Mouse (Mus musculus) MEL (cell line): ENCODE data around the gene Cdhr4. TPM values are rescaled to one million over a fixed set of nuclear protein-coding genes. Genes with fewer than 3 reads are reported as not detected.

Source experiments
- DNase-seq: peaks from one replicate; pipeline ENCODE4 v3.0.0; 2011; ENCODE audit warnings: low read depth, low spot score
- H3K27ac ChIP-seq: 2 replicates; pipeline ENCODE4 v1.5.1; 2012; ENCODE audit warnings: low read depth, mild to moderate bottlenecking, control low read depth, low read length, moderate library complexity; ENCODE audit not compliant: control insufficient read depth
- H3K27me3 ChIP-seq, 2 experiments: fragments of 150-350 bp in 1 of 2; sonication (generic) in 1 of 2; 2 replicates each; pipeline ENCODE4 v1.6.1; 2012; ENCODE audit warnings: low read length in 2 of 2, mild to moderate bottlenecking in 2 of 2, improper control_type of control experiment in 1 of 2, moderate library complexity in 1 of 2; ENCODE audit not compliant: insufficient read depth in 2 of 2, control insufficient read depth in 1 of 2
- H3K36me3 ChIP-seq, 2 experiments: 2 replicates each; pipeline ENCODE4 v1.6.1; 2012 to 2014; ENCODE audit warnings: low read length in 2 of 2, improper control_type of control experiment in 1 of 2, inconsistent platforms in 1 of 2, mild to moderate bottlenecking in 1 of 2; ENCODE audit not compliant: insufficient read depth in 2 of 2, control insufficient read depth in 1 of 2
- H3K4me1 ChIP-seq, 2 experiments: fragments of 150-350 bp in 1 of 2; sonication (generic) in 1 of 2; 2 replicates each; pipeline ENCODE4 v1.6.1; 2012; ENCODE audit warnings: low read length in 2 of 2, improper control_type of control experiment in 1 of 2, mild to moderate bottlenecking in 1 of 2; ENCODE audit not compliant: insufficient read depth in 2 of 2, control insufficient read depth in 1 of 2
- H3K4me3 ChIP-seq, 2 experiments: fragments of 150-350 bp in 1 of 2; sonication (generic) in 1 of 2; 2 replicates each; pipeline ENCODE4 v1.5.1; 2012; ENCODE audit warnings: low read depth in 2 of 2, low read length in 2 of 2, mild to moderate bottlenecking in 2 of 2, moderate library complexity in 2 of 2, control low read depth in 1 of 2, improper control_type of control experiment in 1 of 2; ENCODE audit not compliant: control insufficient read depth in 1 of 2, insufficient read depth in 1 of 2
- H3K79me2 ChIP-seq: 2 replicates; pipeline ENCODE4 v1.6.1; 2012; ENCODE audit warnings: mild to moderate bottlenecking, low read length, moderate library complexity; ENCODE audit not compliant: control insufficient read depth, poor library complexity, insufficient read depth
- H3K9ac ChIP-seq: 2 replicates; pipeline ENCODE4 v1.6.1; 2012; ENCODE audit warnings: low read depth, mild to moderate bottlenecking, control low read depth, low read length, moderate library complexity; ENCODE audit not compliant: control insufficient read depth, poor library complexity, severe bottlenecking
- H3K9me3 ChIP-seq: fragments of 150-350 bp; sonication (generic); replicated peaks from 2 replicates; pipeline ENCODE4 v1.6.1; 2012; ENCODE audit warnings: mild to moderate bottlenecking, low read length, improper control_type of control experiment, moderate library complexity; ENCODE audit not compliant: insufficient read depth
- BHLHE40 ChIP-seq: IDR thresholded peaks from 2 replicates; pipeline ENCODE4 v1.6.1; 2012; ENCODE audit warnings: low read depth, mild to moderate bottlenecking, inconsistent platforms, low read length, improper control_type of control experiment, borderline replicate concordance
- GATA1 ChIP-seq: IDR thresholded peaks from 2 replicates; pipeline ENCODE4 v1.6.1; 2011; ENCODE audit warnings: low read depth, low read length, improper control_type of control experiment
- JUND ChIP-seq: IDR thresholded peaks from 2 replicates; pipeline ENCODE4 v1.6.1; 2011; ENCODE audit warnings: low read depth, mild to moderate bottlenecking, improper control_type of control experiment, low read length
- MAX ChIP-seq: IDR thresholded peaks from 2 replicates; pipeline ENCODE4 v1.6.1; 2011; ENCODE audit warnings: low read length, improper control_type of control experiment
- MAZ ChIP-seq: IDR thresholded peaks from 2 replicates; pipeline ENCODE4 v1.6.1; 2012; ENCODE audit warnings: low read depth, mild to moderate bottlenecking, inconsistent platforms, low read length, improper control_type of control experiment
- MXI1 ChIP-seq: IDR thresholded peaks from 2 replicates; pipeline ENCODE4 v1.6.1; 2011; ENCODE audit warnings: mild to moderate bottlenecking, low read depth, low read length, improper control_type of control experiment
- MYC ChIP-seq: IDR thresholded peaks from 2 replicates; pipeline ENCODE4 v1.6.1; 2011; ENCODE audit warnings: low read depth, mild to moderate bottlenecking, low read length, improper control_type of control experiment, moderate library complexity
- NRF1 ChIP-seq: IDR thresholded peaks from 2 replicates; pipeline ENCODE4 v1.6.1; 2014; ENCODE audit warnings: low read depth, mild to moderate bottlenecking, inconsistent platforms, low read length, improper control_type of control experiment, moderate library complexity; ENCODE audit not compliant: poor library complexity, insufficient read depth, severe bottlenecking
- POLR2A ChIP-seq, 2 experiments: IDR thresholded peaks; 2 replicates each; pipeline ENCODE4 v1.6.1; 2011 to 2012; ENCODE audit warnings: low read length in 2 of 2, mild to moderate bottlenecking in 2 of 2, control low read depth in 1 of 2, improper control_type of control experiment in 1 of 2, low read depth in 1 of 2, moderate library complexity in 1 of 2; ENCODE audit not compliant: control insufficient read depth in 1 of 2, insufficient read depth in 1 of 2, poor library complexity in 1 of 2
- TBP ChIP-seq: IDR thresholded peaks from 2 replicates; pipeline ENCODE4 v1.8.0; 2011; ENCODE audit warnings: low read depth, low read length, improper control_type of control experiment
- UBTF ChIP-seq: IDR thresholded peaks from 2 replicates; pipeline ENCODE4 v1.6.1; 2012; ENCODE audit warnings: low read depth, mild to moderate bottlenecking, inconsistent platforms, low read length, improper control_type of control experiment, moderate library complexity, borderline replicate concordance; ENCODE audit not compliant: insufficient read depth
- ZMIZ1 ChIP-seq: IDR thresholded peaks from 2 replicates; pipeline ENCODE4 v1.6.1; 2012; ENCODE audit warnings: low read depth, mild to moderate bottlenecking, inconsistent platforms, low read length, improper control_type of control experiment, moderate library complexity
- polyA plus RNA-seq, 2 experiments: library from polyadenylated mRNA; stranded (reverse) in 1 of 2; unstranded in 1 of 2; fragments of >175 nt in 1 of 2; fragments of >200 nt in 1 of 2; gene quantifications; 2 replicates each; pipeline versions ENCODE4 v1.2.1 to v1.2.4; 2012; ENCODE audit warnings: low replicate concordance in 2 of 2, low read depth in 1 of 2; ENCODE audit not compliant: insufficient read length in 2 of 2, insufficient read depth in 1 of 2, missing spikeins in 1 of 2
- total RNA-seq: library from RNA; depleted of rRNA; stranded (reverse); fragments of 300-350 nt; gene quantifications from 2 replicates; pipeline ENCODE4 v1.2.3, GENCODE M21; 2012

Gene Cdhr4
- total and polyA plus RNA-seq, 3 experiments = 1.5 to 4.4 TPM; not detected in 1

GRCm38 (mm10) chr9:107983421-107983890 is 8.8 kb upstream of the Cdhr4 start (continued):
- peak; percentile 76; the same call in 1 of the 2 replicates for TF ChIP-seq BHLHE40
- 0 out of 4 replicates have a peak, but pooled peaks of 1 of the 2 experiments have one; percentile 2 for TF ChIP-seq POLR2A (IDR thresholded peaks at IDR 0.05; ENCODE audit: control insufficient read depth in 1 of 2, insufficient read depth in 1 of 2, low read depth in 1 of 2, low read length in 2 of 2, poor library complexity in 1 of 2)
- TF ChIP-seq MAX = no peak
- no peak for TF ChIP-seq UBTF
- no peak for TF ChIP-seq JUND
- TF ChIP-seq TBP = no peak
- TF ChIP-seq ZMIZ1 = no peak
- no peak for TF ChIP-seq GATA1
- TF ChIP-seq MAZ = peak; percentile 17; the same call in 1 of the 2 replicates
- TF ChIP-seq NRF1 = no peak
- TF ChIP-seq, all 39 proteins: peak for 10

GRCm38 (mm10) chr9:107984052-107984753 is 8.1 kb upstream of the Cdhr4 start:
- peak; percentile 48 for DNase-seq
- Histone ChIP-seq H3K27me3 (no peaks in the 10 kb centered on the region), H3K27ac (peak overlapping the region; percentile 94), H3K4me1 (peaks cover 33 to 50% of the 10 kb centered on the region in 2 experiments), H3K9me3 (no peaks in the 10 kb centered on the region), H3K9ac (peak overlapping the region; percentile 88), H3K4me3 (peak overlapping the region; percentile 72 to 91), H3K36me3 (peaks cover 4 to 45% of the 10 kb centered on the region in 2 experiments), H3K79me2 (peaks cover 33% of the 10 kb centered on the region)
- TF ChIP-seq MYC (0 out of 2 replicates have a peak, but pooled peaks have one; percentile 25), POLR2A (IDR thresholded peaks at IDR 0.05; ENCODE audit: control insufficient read depth in 1 of 2, insufficient read depth in 1 of 2, low read depth in 1 of 2, low read length in 2 of 2, poor library complexity in 1 of 2) (0 out of 4 replicates have a peak, but pooled peaks of 1 of the 2 experiments have one; percentile 24), GATA1 (no peak)

GRCm38 (mm10) chr9:107984754-107985055 is 7.6 kb upstream of the Cdhr4 start:
- H3K79me2 ChIP-seq = peaks cover 33% of the 10 kb centered on the region
- H3K36me3 ChIP-seq = peaks cover 4 to 44% of the 10 kb centered on the region in 2 experiments
- H3K4me1 ChIP-seq = peaks cover 35 to 48% of the 10 kb centered on the region in 2 experiments
- H3K27ac ChIP-seq = peak overlapping the region; percentile 94
- H3K27me3 ChIP-seq = no peaks in the 10 kb centered on the region
- H3K4me3 ChIP-seq = peak overlapping the region; percentile 72 to 91
- H3K9ac ChIP-seq = peak overlapping the region; percentile 88
- no peak for DNase-seq
- H3K9me3 ChIP-seq = no peaks in the 10 kb centered on the region
- TF ChIP-seq UBTF (0 out of 2 replicates have a peak, but pooled peaks have one; percentile 23), MXI1 (no peak), ZMIZ1 (peak; percentile 24; the same call in 1 of the 2 replicates)
- TF ChIP-seq, all 39 proteins: peak for 2
